Mouse (Mus musculus) frontal cortex, postnatal 10 days (tissue): Measurements from ENCODE around the gene Spty2d1.
"Not testable (repeated sequence)": the region's sequence is repeated elsewhere in the genome, so short reads cannot be mapped to it uniquely, and the experiment has no call there.

Source experiments
- DNase-seq, 2 experiments: peaks; one replicate each; pipeline ENCODE4 v3.0.0; 2022; ENCODE audit warnings: low spot score in 2 of 2, mixed read lengths in 1 of 2

Gene Spty2d1

GRCm38 (mm10) chr7:46989387-46989786 lies 18.8 kb downstream of the Spty2d1 start:
- not testable (repeated sequence) for DNase-seq

GRCm38 (mm10) chr7:46987073-46987472 lies 21.1 kb downstream of the Spty2d1 start:
- DNase-seq: no peak

- no peak for DNase-seq
Measured at GRCm38 (mm10) chr7:46986646-46987045, 21.6 kb downstream of the Spty2d1 start.

GRCm38 (mm10) chr7:46985718-46986505 lies 22.3 kb downstream of the Spty2d1 start:
- no peak for DNase-seq

GRCm38 (mm10) chr7:46983280-46983679 lies 24.9 kb downstream of the Spty2d1 start, which contains the start of gene Gm9999:
TSS of gene Gm9999 (plus strand) at chr7:46983580.
- no peak for DNase-seq

- no peak for DNase-seq
Measured at GRCm38 (mm10) chr7:46975456-46975855, 32.8 kb downstream of the Spty2d1 start.

GRCm38 (mm10) chr7:46974648-46975047 lies 33.6 kb downstream of the Spty2d1 start:
- no peak for DNase-seq

- DNase-seq: no peak
Measured at GRCm38 (mm10) chr7:46969898-46970297, 38.3 kb downstream of the Spty2d1 start.

- no peak for DNase-seq
Measured at GRCm38 (mm10) chr7:46964070-46964469, 44.1 kb downstream of the Spty2d1 start.

- peak; percentile 56 to 67 for DNase-seq
Measured at GRCm38 (mm10) chr7:46962806-46963618, 45.2 kb downstream of the Spty2d1 start.

- DNase-seq: no peak
Measured at GRCm38 (mm10) chr7:46962132-46962531, 46.1 kb downstream of the Spty2d1 start.

GRCm38 (mm10) chr7:46960991-46961390 lies 47.2 kb downstream of the Spty2d1 start:
- no peak for DNase-seq

- no peak for DNase-seq
Measured at GRCm38 (mm10) chr7:46958853-46959252, 49.4 kb downstream of the Spty2d1 start.

- DNase-seq: peak; percentile 79 to 87
Measured at GRCm38 (mm10) chr7:46957831-46958691, 50.1 kb downstream of the Spty2d1 start, which contains the start of gene Uevld. TSS of gene Uevld (minus strand) at chr7:46958527.
